Mouse (Mus musculus): ENCODE data around the gene Rps7. TPM values are rescaled to one million over a fixed set of nuclear protein-coding genes. Genes with fewer than 3 reads are reported as not detected.

Gene Rps7
- 100 to 1,000 TPM; 436 to 474 TPM for total RNA-seq (2021)
- long read RNA-seq, experiment 1, transcript Rps7-203 (6 exons, 820 nt) = minor isoform, 8 of 444 reads
- long read RNA-seq, experiment 1, transcript Rps7-201 (7 exons, 954 nt) = major isoform, 425 of 444 reads
- long read RNA-seq, experiment 1, partial matches to known transcripts = 5 of 444 reads
- long read RNA-seq, experiment 1, other reads (novel, unspliced or antisense) = 4 of 444 reads
- long read RNA-seq, experiment 2, transcript Rps7-203 (6 exons, 820 nt) = minor isoform, 6 of 258 reads
- long read RNA-seq, experiment 2, transcript Rps7-201 (7 exons, 954 nt) = major isoform, 249 of 258 reads
- long read RNA-seq, experiment 2, partial matches to known transcripts = 0 of 258 reads
- long read RNA-seq, experiment 2, other reads (novel, unspliced or antisense) = 2 of 258 reads

- DNase-seq = peak; percentile 91 to 93
Observed at GRCm38 (mm10) chr12:28635535-28636476, at the start of gene Rps7. Rps7 (minus strand) TSS chr12:28635953.

- no peak for DNase-seq
Observed at GRCm38 (mm10) chr12:28684674-28685073, 48.9 kb upstream of the Rps7 start.

GRCm38 (mm10) chr12:28675925-28676209 is 40.1 kb upstream of the Rps7 start:
- DNase-seq = no peak

- peak; percentile 85 to 89 for DNase-seq
Observed at GRCm38 (mm10) chr12:28675121-28675924, 39.6 kb upstream of the Rps7 start, which contains the start of gene Adi1. Adi1 (plus strand) TSS chr12:28675231.

- no peak for DNase-seq
Observed at GRCm38 (mm10) chr12:28674038-28674720, 38.4 kb upstream of the Rps7 start.

GRCm38 (mm10) chr12:28667287-28667686 is 31.5 kb upstream of the Rps7 start:
- DNase-seq = no peak

GRCm38 (mm10) chr12:28666734-28667133 is 31.0 kb upstream of the Rps7 start:
- DNase-seq = no peak

- no peak for DNase-seq
Observed at GRCm38 (mm10) chr12:28662628-28663027, 26.9 kb upstream of the Rps7 start.

- peak; percentile 92 to 95 for DNase-seq
Observed at GRCm38 (mm10) chr12:28649141-28650110, 13.7 kb upstream of the Rps7 start, which contains the start of gene Rnaseh1. Rnaseh1 (plus strand) TSS chr12:28649602.

- no peak for DNase-seq
Observed at GRCm38 (mm10) chr12:28638778-28639177, 3.0 kb upstream of the Rps7 start.

GRCm38 (mm10) chr12:28636543-28636942 is 790 bp upstream of the Rps7 start:
- no peak for DNase-seq

- no peak for DNase-seq
Observed at GRCm38 (mm10) chr12:28635058-28635534, 657 bp downstream of the Rps7 start.

GRCm38 (mm10) chr12:28628436-28628835 is 7.3 kb downstream of the Rps7 start:
- no peak for DNase-seq

- no peak for DNase-seq
Observed at GRCm38 (mm10) chr12:28627092-28627491, 8.7 kb downstream of the Rps7 start.

GRCm38 (mm10) chr12:28625407-28625806 is 10.3 kb downstream of the Rps7 start:
- DNase-seq = no peak

GRCm38 (mm10) chr12:28624251-28624650 is 11.5 kb downstream of the Rps7 start:
- DNase-seq = no peak

- no peak for DNase-seq
Observed at GRCm38 (mm10) chr12:28623195-28623594, 12.6 kb downstream of the Rps7 start, which contains the start of gene Colec11. Colec11 (minus strand) TSS chr12:28623377.

GRCm38 (mm10) chr12:28622641-28623040 is 13.1 kb downstream of the Rps7 start:
- DNase-seq = no peak

- DNase-seq = no peak
Observed at GRCm38 (mm10) chr12:28622167-28622532, 13.6 kb downstream of the Rps7 start.

All from adrenal gland, postnatal 36 days (tissue).